Mouse (Mus musculus): ENCODE data around the gene Cep41. TPM values are rescaled to one million over a fixed set of nuclear protein-coding genes. Genes with fewer than 3 reads are reported as not detected.

The Cep41 gene
- polyA plus RNA-seq, 1 experiment = 6.6 TPM

- H3K36me3 ChIP-seq (ENCODE audit: control insufficient read depth, insufficient read depth, low read length) = no peaks in the 10 kb centered on the region
- DNase-seq = no peak
- H3K27ac ChIP-seq (ENCODE audit: control insufficient read depth, insufficient read depth, low read length) = no peak overlapping the region
- no peak overlapping the region for H3K4me3 ChIP-seq (ENCODE audit: control insufficient read depth, insufficient read depth, low read length)
- WGBS = 26% methylated on average over 18 of the region's 18 CpGs
- H3K4me1 ChIP-seq (replicated peaks; ENCODE audit: control insufficient read depth, insufficient read depth, low read length) = no peaks in the 10 kb centered on the region
- no peaks in the 10 kb centered on the region; the same call in 1 of the 2 replicates for H3K27me3 ChIP-seq (ENCODE audit: control insufficient read depth, insufficient read depth, low read length)
- TF ChIP-seq CTCF (IDR thresholded peaks at IDR 0.05; ENCODE audit: borderline replicate concordance, control insufficient read depth, extremely low read depth, insufficient read depth, low read length, poor library complexity) (no peak), POLR2A (IDR thresholded peaks at IDR 0.05; ENCODE audit: control insufficient read depth, extremely low read depth, insufficient read depth, low read length, poor library complexity) (no peak)
Measured at GRCm38 (mm10) chr6:30617959-30618590, 75.5 kb downstream of the Cep41 start.

- H3K27me3 ChIP-seq (ENCODE audit: control insufficient read depth, insufficient read depth, low read length) = no peaks in the 10 kb centered on the region; the same call in 1 of the 2 replicates
- no peak for DNase-seq
- H3K4me3 ChIP-seq (ENCODE audit: control insufficient read depth, insufficient read depth, low read length) = no peak overlapping the region
Measured at GRCm38 (mm10) chr6:30617020-30617958, 76.3 kb downstream of the Cep41 start.

GRCm38 (mm10) chr6:30616491-30616941 is 77.0 kb downstream of the Cep41 start:
- no peak for TF ChIP-seq CTCF (IDR thresholded peaks at IDR 0.05; ENCODE audit: borderline replicate concordance, control insufficient read depth, extremely low read depth, insufficient read depth, low read length, poor library complexity)
- no peak for TF ChIP-seq POLR2A (IDR thresholded peaks at IDR 0.05; ENCODE audit: control insufficient read depth, extremely low read depth, insufficient read depth, low read length, poor library complexity)
- no peaks in the 10 kb centered on the region; the same call in 1 of the 2 replicates for H3K27me3 ChIP-seq (ENCODE audit: control insufficient read depth, insufficient read depth, low read length)

More at GRCm38 (mm10) chr6:30617020-30617958, 76.3 kb downstream of the Cep41 start:
- no peaks in the 10 kb centered on the region for H3K4me1 ChIP-seq (replicated peaks; ENCODE audit: control insufficient read depth, insufficient read depth, low read length)
- no peaks in the 10 kb centered on the region for H3K36me3 ChIP-seq (ENCODE audit: control insufficient read depth, insufficient read depth, low read length)
- H3K27ac ChIP-seq (ENCODE audit: control insufficient read depth, insufficient read depth, low read length) = no peak overlapping the region
- no peak for TF ChIP-seq CTCF (IDR thresholded peaks at IDR 0.05; ENCODE audit: borderline replicate concordance, control insufficient read depth, extremely low read depth, insufficient read depth, low read length, poor library complexity)
- TF ChIP-seq POLR2A (IDR thresholded peaks at IDR 0.05; ENCODE audit: control insufficient read depth, extremely low read depth, insufficient read depth, low read length, poor library complexity) = no peak
- 5% methylated on average over 13 of the region's 13 CpGs for WGBS

GRCm38 (mm10) chr6:30615741-30616140 is 77.8 kb downstream of the Cep41 start:
- WGBS = 35% methylated on average over 4 of the region's 4 CpGs
- Histone ChIP-seq H3K4me3 (ENCODE audit: control insufficient read depth, insufficient read depth, low read length) (no peak overlapping the region), H3K27ac (ENCODE audit: control insufficient read depth, insufficient read depth, low read length) (no peak overlapping the region), H3K36me3 (ENCODE audit: control insufficient read depth, insufficient read depth, low read length) (no peaks in the 10 kb centered on the region), H3K27me3 (ENCODE audit: control insufficient read depth, insufficient read depth, low read length) (no peaks in the 10 kb centered on the region; the same call in 1 of the 2 replicates), H3K4me1 (replicated peaks; ENCODE audit: control insufficient read depth, insufficient read depth, low read length) (no peaks in the 10 kb centered on the region)
- no peak for DNase-seq
- TF ChIP-seq POLR2A (IDR thresholded peaks at IDR 0.05; ENCODE audit: control insufficient read depth, extremely low read depth, insufficient read depth, low read length, poor library complexity) = no peak
- TF ChIP-seq CTCF (IDR thresholded peaks at IDR 0.05; ENCODE audit: borderline replicate concordance, control insufficient read depth, extremely low read depth, insufficient read depth, low read length, poor library complexity) = no peak

More at GRCm38 (mm10) chr6:30616491-30616941, 77.0 kb downstream of the Cep41 start:
- H3K4me3 ChIP-seq (ENCODE audit: control insufficient read depth, insufficient read depth, low read length) = no peak overlapping the region
- DNase-seq = no peak
- no peaks in the 10 kb centered on the region for H3K36me3 ChIP-seq (ENCODE audit: control insufficient read depth, insufficient read depth, low read length)
- WGBS = 4% methylated on average over 8 of the region's 8 CpGs
- H3K4me1 ChIP-seq (replicated peaks; ENCODE audit: control insufficient read depth, insufficient read depth, low read length) = no peaks in the 10 kb centered on the region
- no peak overlapping the region for H3K27ac ChIP-seq (ENCODE audit: control insufficient read depth, insufficient read depth, low read length)

GRCm38 (mm10) chr6:30614251-30614650 is 79.3 kb downstream of the Cep41 start:
- no peaks in the 10 kb centered on the region; the same call in 1 of the 2 replicates for H3K27me3 ChIP-seq (ENCODE audit: control insufficient read depth, insufficient read depth, low read length)
- no peak for DNase-seq
- no peaks in the 10 kb centered on the region for H3K4me1 ChIP-seq (replicated peaks; ENCODE audit: control insufficient read depth, insufficient read depth, low read length)
- no peak for TF ChIP-seq CTCF (IDR thresholded peaks at IDR 0.05; ENCODE audit: borderline replicate concordance, control insufficient read depth, extremely low read depth, insufficient read depth, low read length, poor library complexity)
- no peak for TF ChIP-seq POLR2A (IDR thresholded peaks at IDR 0.05; ENCODE audit: control insufficient read depth, extremely low read depth, insufficient read depth, low read length, poor library complexity)
- H3K4me3 ChIP-seq (ENCODE audit: control insufficient read depth, insufficient read depth, low read length) = no peak overlapping the region
- 94% methylated on average over 6 of the region's 6 CpGs for WGBS
- H3K36me3 ChIP-seq (ENCODE audit: control insufficient read depth, insufficient read depth, low read length) = no peaks in the 10 kb centered on the region
- no peak overlapping the region for H3K27ac ChIP-seq (ENCODE audit: control insufficient read depth, insufficient read depth, low read length)

- DNase-seq = no peak
- no peak overlapping the region for H3K27ac ChIP-seq (ENCODE audit: control insufficient read depth, insufficient read depth, low read length)
- no peak overlapping the region for H3K4me3 ChIP-seq (ENCODE audit: control insufficient read depth, insufficient read depth, low read length)
- 96% methylated on average over 5 of the region's 5 CpGs for WGBS
- TF ChIP-seq CTCF (IDR thresholded peaks at IDR 0.05; ENCODE audit: borderline replicate concordance, control insufficient read depth, extremely low read depth, insufficient read depth, low read length, poor library complexity) (no peak), POLR2A (IDR thresholded peaks at IDR 0.05; ENCODE audit: control insufficient read depth, extremely low read depth, insufficient read depth, low read length, poor library complexity) (no peak)
- H3K27me3 ChIP-seq (ENCODE audit: control insufficient read depth, insufficient read depth, low read length) = no peaks in the 10 kb centered on the region
- H3K36me3 ChIP-seq (ENCODE audit: control insufficient read depth, insufficient read depth, low read length) = no peaks in the 10 kb centered on the region
- H3K4me1 ChIP-seq (replicated peaks; ENCODE audit: control insufficient read depth, insufficient read depth, low read length) = no peaks in the 10 kb centered on the region
Measured at GRCm38 (mm10) chr6:30611212-30611611, 82.3 kb downstream of the Cep41 start.
